Mouse (Mus musculus): ENCODE results near the gene Ccdc92.
A peak's percentile ranks its signal among the peaks of the same experiment; 100 is the strongest.

DNA sequence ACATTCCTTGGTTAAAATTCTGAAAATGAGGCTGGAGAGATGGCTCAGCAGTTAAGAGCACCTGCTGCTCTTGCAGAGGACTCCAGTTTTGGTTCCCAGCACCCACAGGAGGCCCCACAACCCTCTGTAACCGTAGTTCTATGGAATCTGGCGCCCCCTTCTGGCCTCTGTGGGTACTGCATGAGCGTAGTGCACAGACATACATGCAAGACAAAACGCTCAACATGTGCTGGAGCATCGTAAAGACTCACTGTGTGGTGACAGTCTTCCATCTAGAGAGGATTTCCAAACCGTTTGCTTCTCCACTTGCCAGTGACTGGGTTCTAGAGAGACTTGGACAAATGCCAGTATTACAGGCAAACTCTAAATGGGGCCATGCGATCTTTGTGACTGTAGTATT is 76.6 kb downstream of the Ccdc92 start:
- TF ChIP-seq EP300 (IDR thresholded peaks at IDR 0.05; ENCODE audit: low read depth) (no peak), CTCF (IDR thresholded peaks at IDR 0.05; ENCODE audit: low read depth) (peak; percentile 79)
